Mouse (Mus musculus): Measurements from ENCODE around the gene Rhbdl2. TPM values are rescaled to one million over a fixed set of nuclear protein-coding genes. Genes with fewer than 3 reads are reported as not detected.

Rhbdl2 gene
- total RNA-seq, 1 experiment, result 2.7 TPM

DNA sequence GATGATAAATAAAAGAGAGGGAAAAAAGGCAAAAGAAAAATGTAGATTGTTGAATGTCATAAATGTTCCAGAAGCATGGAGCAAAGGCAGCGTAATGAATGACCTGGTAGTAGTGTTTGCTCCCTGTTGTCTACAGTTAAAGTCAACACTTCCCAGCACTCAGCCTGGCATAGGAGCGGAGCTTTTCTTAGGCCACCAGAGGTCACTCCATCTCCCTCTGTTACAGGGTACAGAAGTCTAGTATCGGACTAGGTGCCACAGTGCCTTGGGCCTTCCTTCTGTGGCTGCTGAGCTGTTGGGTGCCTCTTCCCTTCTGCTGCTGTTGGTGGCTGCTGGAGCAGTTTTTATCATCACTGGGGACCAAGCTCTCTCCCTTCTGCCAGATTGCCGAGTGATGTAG, 29.4 kb upstream of the Rhbdl2 start:
- Histone ChIP-seq H3K4me1 (ENCODE audit: control insufficient read depth in 2 of 2, insufficient read depth in 2 of 2, low read length in 2 of 2, poor library complexity in 1 of 2) (no peaks in the 10 kb centered on the region), H3K36me3 (ENCODE audit: control insufficient read depth, insufficient read depth, low read length, poor library complexity, severe bottlenecking) (no peaks in the 10 kb centered on the region), H3K27ac (ENCODE audit: insufficient read depth, low read depth, low read length, poor library complexity, severe bottlenecking) (no peak overlapping the region), H3K9ac (ENCODE audit: insufficient read depth, low read depth, low read length, poor library complexity, severe bottlenecking) (no peak overlapping the region), H3K9me3 (ENCODE audit: control insufficient read depth, insufficient read depth, low read depth, low read length) (no peaks in the 10 kb centered on the region), H3K4me3 (ENCODE audit: insufficient read depth in 1 of 2, low read depth in 1 of 2, low read length in 2 of 2, poor library complexity in 1 of 2, severe bottlenecking in 1 of 2) (no peak overlapping the region)
- no peak for TF ChIP-seq CHD2 (IDR thresholded peaks at IDR 0.05; ENCODE audit: low read depth, low read length)
- in situ Hi-C loops (cut with MboI; ENCODE audit: low sequenced_read_pairs in 2 of 2, unreplicated experiment in 2 of 2), result no loop called here
- no peak for DNase-seq (ENCODE audit: low read depth, low spot score)

DNA sequence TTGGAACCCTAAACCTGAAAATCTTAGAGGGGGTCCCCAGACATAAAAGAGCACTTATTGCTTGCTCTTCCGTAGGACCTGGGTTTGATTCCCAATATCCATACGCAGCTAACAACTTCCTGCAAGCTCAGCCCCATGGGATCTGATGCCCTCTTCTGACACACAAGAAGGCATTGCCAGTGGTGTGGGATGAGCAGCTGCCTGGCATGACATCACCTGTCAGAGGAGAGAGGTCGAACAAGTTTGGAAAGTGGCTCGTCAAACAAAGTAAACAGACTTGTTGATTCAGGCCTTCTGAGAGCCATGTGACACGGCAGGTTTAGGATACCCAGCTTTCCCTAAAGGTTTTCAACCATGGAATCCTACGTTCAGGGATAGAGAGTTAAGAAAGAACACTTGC, 22.6 kb upstream of the Rhbdl2 start:
- no peak overlapping the region for H3K9ac ChIP-seq (ENCODE audit: insufficient read depth, low read depth, low read length, poor library complexity, severe bottlenecking)
- no peak for DNase-seq (ENCODE audit: low read depth, low spot score)
- no peaks in the 10 kb centered on the region for H3K9me3 ChIP-seq (ENCODE audit: control insufficient read depth, insufficient read depth, low read depth, low read length)
- in situ Hi-C loops (cut with MboI; ENCODE audit: low sequenced_read_pairs in 2 of 2, unreplicated experiment in 2 of 2), result no loop called here
- no peak overlapping the region for H3K4me3 ChIP-seq (ENCODE audit: insufficient read depth in 1 of 2, low read depth in 1 of 2, low read length in 2 of 2, poor library complexity in 1 of 2, severe bottlenecking in 1 of 2)
- no peak overlapping the region for H3K27ac ChIP-seq (ENCODE audit: insufficient read depth, low read depth, low read length, poor library complexity, severe bottlenecking)
- peaks cover 4% of the 10 kb centered on the region in 2 experiments; a peak in 2 of 4 replicates for H3K4me1 ChIP-seq (ENCODE audit: control insufficient read depth in 2 of 2, insufficient read depth in 2 of 2, low read length in 2 of 2, poor library complexity in 1 of 2)
- H3K36me3 ChIP-seq (ENCODE audit: control insufficient read depth, insufficient read depth, low read length, poor library complexity, severe bottlenecking), result no peaks in the 10 kb centered on the region
- TF ChIP-seq ZNF384 (IDR thresholded peaks at IDR 0.05; ENCODE audit: low read depth, low read length) (no peak), MAFK (IDR thresholded peaks at IDR 0.05; ENCODE audit: insufficient read depth, low read depth, low read length) (no peak), ZC3H11A (IDR thresholded peaks at IDR 0.05; ENCODE audit: borderline replicate concordance, low read depth, low read length) (no peak), CHD2 (IDR thresholded peaks at IDR 0.05; ENCODE audit: low read depth, low read length) (no peak), HCFC1 (IDR thresholded peaks at IDR 0.05; ENCODE audit: borderline replicate concordance, insufficient read depth, low read length) (no peak)

DNA sequence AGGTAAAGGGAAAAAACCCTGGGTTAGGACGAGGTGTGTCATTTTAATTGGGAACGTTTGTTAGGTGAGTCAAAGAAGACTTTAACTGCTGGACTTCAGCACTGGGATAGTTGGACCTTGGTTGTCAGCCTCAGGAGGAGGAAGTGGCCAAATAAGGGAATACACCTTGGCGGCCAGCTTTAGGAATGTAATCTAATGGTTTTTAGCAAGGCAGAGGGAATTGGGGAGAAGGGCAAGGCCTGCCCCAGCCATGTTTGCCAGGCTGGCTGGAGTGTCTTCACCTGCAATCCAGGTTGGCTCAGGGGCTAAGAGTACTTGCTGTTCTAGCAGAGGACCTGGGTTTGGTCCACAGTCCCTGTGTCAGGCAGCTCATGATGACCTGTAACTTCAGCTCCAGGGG, 19.9 kb upstream of the Rhbdl2 start:
- TF ChIP-seq CHD2 (IDR thresholded peaks at IDR 0.05; ENCODE audit: low read depth, low read length), result no peak
- no peak for TF ChIP-seq HCFC1 (IDR thresholded peaks at IDR 0.05; ENCODE audit: borderline replicate concordance, insufficient read depth, low read length)
- no peak for TF ChIP-seq ZC3H11A (IDR thresholded peaks at IDR 0.05; ENCODE audit: borderline replicate concordance, low read depth, low read length)
- TF ChIP-seq ZNF384 (IDR thresholded peaks at IDR 0.05; ENCODE audit: low read depth, low read length), result no peak
- TF ChIP-seq MAFK (IDR thresholded peaks at IDR 0.05; ENCODE audit: insufficient read depth, low read depth, low read length), result no peak
- H3K4me1 ChIP-seq (ENCODE audit: control insufficient read depth in 2 of 2, insufficient read depth in 2 of 2, low read length in 2 of 2, poor library complexity in 1 of 2), result peaks cover 4% of the 10 kb centered on the region in 2 experiments; a peak in 2 of 4 replicates
- in situ Hi-C loops (cut with MboI; ENCODE audit: low sequenced_read_pairs in 2 of 2, unreplicated experiment in 2 of 2), result no loop called here
- no peak overlapping the region for H3K4me3 ChIP-seq (ENCODE audit: insufficient read depth in 1 of 2, low read depth in 1 of 2, low read length in 2 of 2, poor library complexity in 1 of 2, severe bottlenecking in 1 of 2)
- no peaks in the 10 kb centered on the region for H3K9me3 ChIP-seq (ENCODE audit: control insufficient read depth, insufficient read depth, low read depth, low read length)
- no peak overlapping the region for H3K9ac ChIP-seq (ENCODE audit: insufficient read depth, low read depth, low read length, poor library complexity, severe bottlenecking)
- DNase-seq (ENCODE audit: low read depth, low spot score), result no peak
- no peak overlapping the region for H3K27ac ChIP-seq (ENCODE audit: insufficient read depth, low read depth, low read length, poor library complexity, severe bottlenecking)
- no peaks in the 10 kb centered on the region for H3K36me3 ChIP-seq (ENCODE audit: control insufficient read depth, insufficient read depth, low read length, poor library complexity, severe bottlenecking)

DNA sequence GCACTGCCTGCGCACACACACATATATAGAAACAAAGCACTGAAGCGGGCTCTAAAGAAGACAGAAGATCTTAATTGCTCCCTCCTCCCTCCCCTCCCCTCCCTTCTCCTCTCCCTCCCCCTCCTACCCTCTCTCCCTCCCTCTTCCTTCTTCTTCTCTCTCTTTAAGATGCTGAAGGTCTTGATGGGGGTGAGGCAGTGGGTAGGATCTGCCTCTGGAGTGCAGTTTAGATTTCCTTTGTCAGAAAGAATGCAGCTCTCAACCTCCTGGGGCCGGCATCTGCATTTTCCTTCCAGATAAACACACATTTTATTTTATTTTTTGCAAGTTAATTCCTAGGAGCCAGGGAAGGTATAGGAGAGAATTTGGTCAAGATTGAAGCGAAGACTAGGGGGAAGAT, 19.4 kb upstream of the Rhbdl2 start:
- no peaks in the 10 kb centered on the region for H3K9me3 ChIP-seq (ENCODE audit: control insufficient read depth, insufficient read depth, low read depth, low read length)
- H3K36me3 ChIP-seq (ENCODE audit: control insufficient read depth, insufficient read depth, low read length, poor library complexity, severe bottlenecking), result no peaks in the 10 kb centered on the region
- no peak for DNase-seq (ENCODE audit: low read depth, low spot score)
- no peak overlapping the region for H3K4me3 ChIP-seq (ENCODE audit: insufficient read depth in 1 of 2, low read depth in 1 of 2, low read length in 2 of 2, poor library complexity in 1 of 2, severe bottlenecking in 1 of 2)
- TF ChIP-seq ZC3H11A (IDR thresholded peaks at IDR 0.05; ENCODE audit: borderline replicate concordance, low read depth, low read length) (no peak), HCFC1 (IDR thresholded peaks at IDR 0.05; ENCODE audit: borderline replicate concordance, insufficient read depth, low read length) (no peak), CHD2 (IDR thresholded peaks at IDR 0.05; ENCODE audit: low read depth, low read length) (no peak), MAFK (IDR thresholded peaks at IDR 0.05; ENCODE audit: insufficient read depth, low read depth, low read length) (no peak), ZNF384 (IDR thresholded peaks at IDR 0.05; ENCODE audit: low read depth, low read length) (no peak)
- peaks cover 4% of the 10 kb centered on the region in 2 experiments; a peak in 2 of 4 replicates for H3K4me1 ChIP-seq (ENCODE audit: control insufficient read depth in 2 of 2, insufficient read depth in 2 of 2, low read length in 2 of 2, poor library complexity in 1 of 2)
- in situ Hi-C loops (cut with MboI; ENCODE audit: low sequenced_read_pairs in 2 of 2, unreplicated experiment in 2 of 2), result no loop called here
- H3K9ac ChIP-seq (ENCODE audit: insufficient read depth, low read depth, low read length, poor library complexity, severe bottlenecking), result no peak overlapping the region
- H3K27ac ChIP-seq (ENCODE audit: insufficient read depth, low read depth, low read length, poor library complexity, severe bottlenecking), result no peak overlapping the region

DNA sequence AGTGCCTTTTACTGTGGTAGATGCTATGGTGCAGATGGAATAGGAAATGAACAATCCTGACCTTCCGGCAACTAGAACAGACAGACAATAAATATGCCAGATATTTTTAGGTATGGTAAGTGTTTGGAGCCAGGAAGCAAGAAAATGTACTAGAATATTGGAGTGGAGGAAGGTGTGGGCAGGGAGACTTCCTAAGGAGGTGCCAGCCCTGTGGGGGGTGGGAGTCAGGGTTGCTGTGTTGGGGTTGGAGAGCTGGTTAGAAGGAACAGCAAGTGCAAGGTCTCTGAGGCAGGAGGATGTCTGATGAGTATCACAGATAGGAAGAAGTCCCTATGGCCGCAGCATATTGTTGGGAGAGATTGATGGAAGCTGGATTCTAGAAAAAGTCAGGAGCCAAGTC, 5.0 kb downstream of the Rhbdl2 start:
- peaks cover 0 to 4% of the 10 kb centered on the region in 2 experiments; a peak in 1 of 4 replicates for H3K4me1 ChIP-seq (ENCODE audit: control insufficient read depth in 2 of 2, insufficient read depth in 2 of 2, low read length in 2 of 2, poor library complexity in 1 of 2)
- no peaks in the 10 kb centered on the region for H3K9me3 ChIP-seq (ENCODE audit: control insufficient read depth, insufficient read depth, low read depth, low read length)
- no peaks in the 10 kb centered on the region for H3K36me3 ChIP-seq (ENCODE audit: control insufficient read depth, insufficient read depth, low read length, poor library complexity, severe bottlenecking)
- in situ Hi-C loops (cut with MboI; ENCODE audit: low sequenced_read_pairs in 2 of 2, unreplicated experiment in 2 of 2), result no loop called here
- TF ChIP-seq HCFC1 (IDR thresholded peaks at IDR 0.05; ENCODE audit: borderline replicate concordance, insufficient read depth, low read length) (no peak), ZNF384 (IDR thresholded peaks at IDR 0.05; ENCODE audit: low read depth, low read length) (no peak), CHD2 (IDR thresholded peaks at IDR 0.05; ENCODE audit: low read depth, low read length) (no peak)
- H3K4me3 ChIP-seq (ENCODE audit: insufficient read depth in 1 of 2, low read depth in 1 of 2, low read length in 2 of 2, poor library complexity in 1 of 2, severe bottlenecking in 1 of 2), result no peak overlapping the region
- H3K27ac ChIP-seq (ENCODE audit: insufficient read depth, low read depth, low read length, poor library complexity, severe bottlenecking), result no peak overlapping the region
- H3K9ac ChIP-seq (ENCODE audit: insufficient read depth, low read depth, low read length, poor library complexity, severe bottlenecking), result no peak overlapping the region
- no peak for DNase-seq (ENCODE audit: low read depth, low spot score)
